Mouse (Mus musculus) layer of hippocampus, adult 2 months (tissue): Measurements from ENCODE around the gene Sbno2. TPM values are rescaled to one million over a fixed set of nuclear protein-coding genes. Genes with fewer than 3 reads are reported as not detected.
A peak's percentile ranks its signal among the peaks of the same experiment; 100 is the strongest.

Source experiments
- DNase-seq, 2 experiments: peaks; one replicate each; pipeline ENCODE4 v3.0.0; 2022; ENCODE audit warnings: low spot score in 2 of 2
- H3K27ac ChIP-seq: fragments of 200-600 bp; 2 replicates; pipeline ENCODE4 v1.8.1; 2022
- H3K4me3 ChIP-seq: fragments of 200-600 bp; 2 replicates; pipeline ENCODE4 v1.8.1; 2022; ENCODE audit warnings: mild to moderate bottlenecking
- CTCF ChIP-seq: fragments of 200-600 bp; conservative IDR thresholded peaks from 2 replicates; pipeline ENCODE4 v1.8.1; 2022; ENCODE audit warnings: antibody characterized with exemption, mild to moderate bottlenecking, moderate library complexity
- total RNA-seq, 2 experiments: library from RNA; stranded (reverse); gene quantifications; 2 replicates each; pipeline ENCODE4 v1.2.3; 2021

The Sbno2 gene
- total RNA-seq, 2 experiments from 2014 or later, result 22.4 to 23.4 TPM

GRCm38 (mm10) chr10:80024229-80025043, 80.9 kb downstream of the Sbno2 start:
- Histone ChIP-seq H3K27ac (peak overlapping the region; percentile 37; the same call in 1 of the 2 replicates), H3K4me3 (no peak overlapping the region)
- no peak for TF ChIP-seq CTCF
- no peak for DNase-seq

- 0 out of 2 replicates have a peak overlapping the region, but pooled peaks have one; percentile 18 for H3K27ac ChIP-seq
- no peak for TF ChIP-seq CTCF
- no peak overlapping the region for H3K4me3 ChIP-seq
- DNase-seq, result no peak
These were observed 81.6 kb downstream of the Sbno2 start for GRCm38 (mm10) chr10:80023758-80024157.

- no peak for DNase-seq
- TF ChIP-seq CTCF, result no peak
- no peak overlapping the region for H3K27ac ChIP-seq
- no peak overlapping the region for H3K4me3 ChIP-seq
These were observed 82.6 kb downstream of the Sbno2 start for GRCm38 (mm10) chr10:80022806-80023205.

- TF ChIP-seq CTCF, result no peak
- no peak for DNase-seq
- no peak overlapping the region for H3K27ac ChIP-seq
- no peak overlapping the region for H3K4me3 ChIP-seq
These were observed 83.2 kb downstream of the Sbno2 start for GRCm38 (mm10) chr10:80022164-80022563.

- DNase-seq, result no peak
- TF ChIP-seq CTCF, result no peak
- no peak overlapping the region for H3K4me3 ChIP-seq
- no peak overlapping the region for H3K27ac ChIP-seq
These were observed 84.1 kb downstream of the Sbno2 start for GRCm38 (mm10) chr10:80021320-80021641.

- no peak for DNase-seq
- no peak; the same call in 1 of the 2 replicates for TF ChIP-seq CTCF
- no peak overlapping the region for H3K27ac ChIP-seq
- no peak overlapping the region for H3K4me3 ChIP-seq
These were observed 84.6 kb downstream of the Sbno2 start for GRCm38 (mm10) chr10:80020603-80021319.

GRCm38 (mm10) chr10:80020191-80020590, 85.2 kb downstream of the Sbno2 start:
- no peak for DNase-seq
- TF ChIP-seq CTCF, result no peak
- no peak overlapping the region for H3K27ac ChIP-seq
- H3K4me3 ChIP-seq, result no peak overlapping the region

GRCm38 (mm10) chr10:80019471-80020131, 85.8 kb downstream of the Sbno2 start:
- DNase-seq, result no peak

GRCm38 (mm10) chr10:80018739-80019297, 86.6 kb downstream of the Sbno2 start:
- Histone ChIP-seq H3K27ac (peak overlapping the region; percentile 10; the same call in 1 of the 2 replicates), H3K4me3 (no peak overlapping the region)
- TF ChIP-seq CTCF, result peak; percentile 12
- DNase-seq, result no peak

More at GRCm38 (mm10) chr10:80019471-80020131, 85.8 kb downstream of the Sbno2 start:
- H3K27ac ChIP-seq, result peak overlapping the region; percentile 10; the same call in 1 of the 2 replicates
- TF ChIP-seq CTCF, result 0 out of 2 replicates have a peak, but pooled peaks have one; percentile 15
- H3K4me3 ChIP-seq, result no peak overlapping the region

GRCm38 (mm10) chr10:80017771-80018170, 87.6 kb downstream of the Sbno2 start:
- no peak for TF ChIP-seq CTCF
- Histone ChIP-seq H3K4me3 (no peak overlapping the region), H3K27ac (0 out of 2 replicates have a peak overlapping the region, but pooled peaks have one; percentile 14)
- no peak for DNase-seq

GRCm38 (mm10) chr10:80017361-80017760, 88.0 kb downstream of the Sbno2 start:
- no peak for DNase-seq
- Histone ChIP-seq H3K4me3 (no peak overlapping the region; the same call in 1 of the 2 replicates), H3K27ac (peak overlapping the region; percentile 14; the same call in 1 of the 2 replicates)
- TF ChIP-seq CTCF, result no peak

- H3K4me3 ChIP-seq, result no peak overlapping the region; the same call in 1 of the 2 replicates
- TF ChIP-seq CTCF, result no peak
- peak overlapping the region; percentile 14; the same call in 1 of the 2 replicates for H3K27ac ChIP-seq
- DNase-seq, result no peak
These were observed 88.4 kb downstream of the Sbno2 start for GRCm38 (mm10) chr10:80016931-80017330.
